Mouse (Mus musculus) yolk sac, embryonic 10.5 days (tissue): ENCODE data around the gene Nelfb.

ENCODE experiments used
- DNase-seq: peaks from one replicate; pipeline ENCODE4 v3.0.0-alpha.2; 2017; ENCODE audit warnings: low spot score

Nelfb gene

GRCm38 (mm10) chr2:25230581-25230980 is 19.3 kb upstream of the Nelfb start:
- DNase-seq, result no peak

GRCm38 (mm10) chr2:25229582-25229981 is 18.3 kb upstream of the Nelfb start:
- no peak for DNase-seq

- no peak for DNase-seq
These were observed 17.8 kb upstream of the Nelfb start for GRCm38 (mm10) chr2:25228995-25229530.

GRCm38 (mm10) chr2:25228431-25228889 is 17.2 kb upstream of the Nelfb start:
- peak; percentile 88 for DNase-seq

- DNase-seq, result no peak
These were observed 16.1 kb upstream of the Nelfb start for GRCm38 (mm10) chr2:25227406-25227805.

GRCm38 (mm10) chr2:25226864-25227263 is 15.6 kb upstream of the Nelfb start:
- DNase-seq, result no peak

- no peak for DNase-seq
These were observed 14.6 kb upstream of the Nelfb start for GRCm38 (mm10) chr2:25225811-25226379.

- peak; percentile 99 for DNase-seq
These were observed 13.8 kb upstream of the Nelfb start for GRCm38 (mm10) chr2:25224766-25225752.

GRCm38 (mm10) chr2:25224492-25224765 is 13.1 kb upstream of the Nelfb start, which contains the start of gene Tubb4b:
Gene Tubb4b (minus strand): TSS chr2:25224702.
- DNase-seq, result no peak

- peak; percentile 82 for DNase-seq
These were observed 12.6 kb upstream of the Nelfb start for GRCm38 (mm10) chr2:25223681-25224491.

GRCm38 (mm10) chr2:25221331-25221772 is 10.1 kb upstream of the Nelfb start:
- DNase-seq, result no peak

- no peak for DNase-seq
These were observed 7.2 kb upstream of the Nelfb start, which contains the start of gene Fam166a for GRCm38 (mm10) chr2:25218445-25218844. Gene Fam166a (plus strand): TSS chr2:25218745.

GRCm38 (mm10) chr2:25217666-25218065 is 6.4 kb upstream of the Nelfb start:
- DNase-seq, result no peak

- peak; percentile 58 for DNase-seq
These were observed 3.2 kb upstream of the Nelfb start, which contains the start of gene Stpg3 for GRCm38 (mm10) chr2:25214444-25214843. Gene Stpg3 (minus strand): TSS chr2:25214637.

GRCm38 (mm10) chr2:25213266-25213865 is 2.1 kb upstream of the Nelfb start:
- DNase-seq, result no peak

- DNase-seq, result peak; percentile 27
These were observed 603 bp downstream of the Nelfb start for GRCm38 (mm10) chr2:25210686-25211085.

- DNase-seq, result no peak
These were observed 3.7 kb downstream of the Nelfb start for GRCm38 (mm10) chr2:25207593-25207992.

- no peak for DNase-seq
These were observed 7.6 kb downstream of the Nelfb start for GRCm38 (mm10) chr2:25203631-25204214.

GRCm38 (mm10) chr2:25200631-25201030 is 10.7 kb downstream of the Nelfb start:
- DNase-seq, result no peak

GRCm38 (mm10) chr2:25197946-25198345 is 13.3 kb downstream of the Nelfb start:
- no peak for DNase-seq

- no peak for DNase-seq
These were observed 14.1 kb downstream of the Nelfb start for GRCm38 (mm10) chr2:25197191-25197590.
